Mouse (Mus musculus) bone marrow, adult 2 months (tissue): Measurements from ENCODE around the gene Gm45837. TPM values are rescaled to one million over a fixed set of nuclear protein-coding genes. Genes with fewer than 3 reads are reported as not detected.

Experiments
- H3K27ac ChIP-seq: fragments of 200-500 bp; 2 replicates; pipeline ENCODE4 v1.5.1; 2012; ENCODE audit warnings: low read depth, mild to moderate bottlenecking, control low read depth, inconsistent platforms, low read length; ENCODE audit not compliant: control insufficient read depth, poor library complexity, insufficient read depth
- H3K4me1 ChIP-seq: fragments of 200-500 bp; 2 replicates; pipeline ENCODE4 v1.6.1; 2011; ENCODE audit warnings: low read length; ENCODE audit not compliant: control insufficient read depth, insufficient read depth
- H3K4me3 ChIP-seq: fragments of 200-500 bp; replicated peaks from 2 replicates; pipeline ENCODE3; 2011; ENCODE audit warnings: mild to moderate bottlenecking, low read depth, low read length, control low read depth; ENCODE audit not compliant: control insufficient read depth
- CTCF ChIP-seq: fragments of 200-500 bp; IDR thresholded peaks from 2 replicates; pipeline ENCODE4 v1.5.1; 2011; ENCODE audit warnings: low read length, control low read depth; ENCODE audit not compliant: control insufficient read depth, insufficient read depth
- POLR2A ChIP-seq: fragments of 200-500 bp; IDR thresholded peaks from 2 replicates; pipeline ENCODE4 v1.6.1; 2011; ENCODE audit warnings: low read depth, mild to moderate bottlenecking, control low read depth, low read length, borderline replicate concordance; ENCODE audit not compliant: control insufficient read depth
- WGBS: fragments of 180-500 bp; shearing (Covaris S2); methylation state at CpG from one replicate; pipeline ENCODE4 v1.1.7; 2018; 5-methylcytosine and 5-hydroxymethylcytosine counted together
- polyA plus RNA-seq: library from polyadenylated mRNA; stranded (reverse); fragments of >200 nt; gene quantifications from 2 replicates; pipeline ENCODE4 v1.2.4, GENCODE M21; 2011; ENCODE audit warnings: low replicate concordance; ENCODE audit not compliant: missing spikeins, insufficient read depth, insufficient read length

Gm45837 gene
- 5.7 and 43.8 TPM in 2 replicates for polyA plus RNA-seq

GRCm38 (mm10) chr7:101410267-101410936 lies at the start of gene Gm45837:
TSS of gene Gm45837 (plus strand) at chr7:101410886.
- TF ChIP-seq CTCF (no peak), POLR2A (no peak)
- no peak within 1 kb of the TSS for H3K27ac ChIP-seq
- no peak within 1 kb of the TSS for H3K4me3 ChIP-seq
- 76% methylated on average over 11 of the region's 11 CpGs for WGBS
- H3K4me1 ChIP-seq = peaks cover 2% of the 10 kb centered on the region

GRCm38 (mm10) chr7:101361021-101361420 lies 49.7 kb upstream of the Gm45837 start:
- H3K27ac ChIP-seq = peak overlapping the region; percentile 85
- H3K4me1 ChIP-seq = peaks cover 29% of the 10 kb centered on the region
- peak overlapping the region; percentile 74 for H3K4me3 ChIP-seq
- WGBS = 10% methylated on average over 4 of the region's 4 CpGs
- TF ChIP-seq POLR2A (no peak), CTCF (no peak)

GRCm38 (mm10) chr7:101361767-101362166 lies 48.9 kb upstream of the Gm45837 start:
- WGBS = 44% methylated on average over 4 of the region's 4 CpGs
- Histone ChIP-seq H3K27ac (peak overlapping the region; percentile 85), H3K4me3 (peak overlapping the region; percentile 74), H3K4me1 (peaks cover 26% of the 10 kb centered on the region)
- TF ChIP-seq CTCF = no peak
- peak; percentile 44; the same call in 1 of the 2 replicates for TF ChIP-seq POLR2A

GRCm38 (mm10) chr7:101362791-101363191 lies 47.9 kb upstream of the Gm45837 start:
- Histone ChIP-seq H3K27ac (peak overlapping the region; percentile 92), H3K4me1 (peaks cover 20% of the 10 kb centered on the region), H3K4me3 (peak overlapping the region; percentile 74)
- WGBS = 10% methylated on average over 5 of the region's 5 CpGs
- TF ChIP-seq CTCF (no peak), POLR2A (peak; percentile 35; the same call in 1 of the 2 replicates)

- H3K4me1 ChIP-seq = peaks cover 18% of the 10 kb centered on the region
Measured at GRCm38 (mm10) chr7:101363914-101364313, 46.8 kb upstream of the Gm45837 start.

GRCm38 (mm10) chr7:101367901-101368852 lies 42.5 kb upstream of the Gm45837 start:
- Histone ChIP-seq H3K4me1 (peaks cover 11% of the 10 kb centered on the region), H3K27ac (no peak overlapping the region; the same call in 1 of the 2 replicates)

More at GRCm38 (mm10) chr7:101363914-101364313, 46.8 kb upstream of the Gm45837 start:
- peak overlapping the region; percentile 92 for H3K27ac ChIP-seq
- H3K4me3 ChIP-seq = no peak overlapping the region
- WGBS = 50% methylated on average over 5 of the region's 5 CpGs
- TF ChIP-seq POLR2A (no peak), CTCF (no peak)

GRCm38 (mm10) chr7:101369666-101370065 lies 41.0 kb upstream of the Gm45837 start:
- no peak for TF ChIP-seq CTCF
- no peak for TF ChIP-seq POLR2A
- Histone ChIP-seq H3K27ac (no peak overlapping the region; the same call in 1 of the 2 replicates), H3K4me3 (no peak overlapping the region), H3K4me1 (peaks cover 4% of the 10 kb centered on the region)
- 84% methylated on average over 7 of the region's 7 CpGs for WGBS

More at GRCm38 (mm10) chr7:101367901-101368852, 42.5 kb upstream of the Gm45837 start:
- H3K4me3 ChIP-seq = no peak overlapping the region
- TF ChIP-seq POLR2A = no peak
- no peak for TF ChIP-seq CTCF
- WGBS = 35% methylated on average over 11 of the region's 11 CpGs

- 94% methylated on average over 26 of the region's 26 CpGs for WGBS
- TF ChIP-seq CTCF = no peak
- TF ChIP-seq POLR2A = no peak
- H3K4me1 ChIP-seq = peaks cover 2% of the 10 kb centered on the region
- H3K27ac ChIP-seq = no peak overlapping the region
- no peak overlapping the region for H3K4me3 ChIP-seq
Measured at GRCm38 (mm10) chr7:101373082-101373481, 37.6 kb upstream of the Gm45837 start.
